Mouse (Mus musculus) kidney, embryonic 16.5 days (tissue): ENCODE results near the gene Slc9a3r2. TPM values are rescaled to one million over a fixed set of nuclear protein-coding genes. Genes with fewer than 3 reads are reported as not detected.

ENCODE experiments used
- ATAC-seq: fragments of 200-750 bp; cut with Nextera tagmentation; 2 replicates; pipeline ENCODE4 v1.8.0; 2017; ENCODE audit warnings: moderate TSS enrichment; ENCODE audit not compliant: low FRiP score, low TSS enrichment
- H3K27ac ChIP-seq: fragments of 300-500 bp; sonication (generic); 2 replicates; pipeline ENCODE4 v1.5.1; 2014; ENCODE audit warnings: low read length
- H3K27me3 ChIP-seq: fragments of 300-500 bp; sonication (generic); 2 replicates; pipeline ENCODE4 v1.6.1; 2014; ENCODE audit warnings: low read length, control low read depth, mixed read lengths; ENCODE audit not compliant: insufficient read depth
- H3K36me3 ChIP-seq: fragments of 300-500 bp; sonication (generic); 2 replicates; pipeline ENCODE4 v1.6.1; 2014; ENCODE audit warnings: low read length, control low read depth, mixed read lengths; ENCODE audit not compliant: insufficient read depth
- H3K4me1 ChIP-seq: fragments of 300-500 bp; sonication (generic); 2 replicates; pipeline ENCODE4 v1.6.1; 2014; ENCODE audit warnings: low read length, control low read depth, mixed read lengths; ENCODE audit not compliant: insufficient read depth
- H3K4me2 ChIP-seq: fragments of 300-500 bp; sonication (generic); replicated peaks from 2 replicates; pipeline ENCODE4 v1.6.1; 2014; ENCODE audit warnings: low read depth, low read length
- H3K4me3 ChIP-seq: fragments of 300-500 bp; sonication (generic); 2 replicates; pipeline ENCODE4 v1.5.1; 2014; ENCODE audit warnings: mild to moderate bottlenecking, low read length
- H3K9ac ChIP-seq: fragments of 300-500 bp; sonication (generic); replicated peaks from 2 replicates; pipeline ENCODE4 v1.6.1; 2014; ENCODE audit warnings: low read length
- H3K9me3 ChIP-seq: fragments of 300-500 bp; sonication (generic); 2 replicates; pipeline ENCODE4 v1.6.1; 2016; ENCODE audit warnings: low read length, control low read depth
- WGBS: fragments of 180-500 bp; shearing (Covaris S2); extraction: QIAGEN DNeasy Blood & Tissue Kit; methylation state at CpG from one replicate; pipeline ENCODE4 v1.1.7; 2014; 5-methylcytosine and 5-hydroxymethylcytosine counted together
- polyA plus RNA-seq: library from polyadenylated mRNA; unstranded; fragments of >200 nt; fragmentation: Nextera tagmentation; extraction: Ambion mirVana; gene quantifications from 2 replicates; pipeline ENCODE4 v1.2.1, GENCODE M21; 2015

Gene Slc9a3r2
- polyA plus RNA-seq, 1 experiment from 2014 or later, result 120 TPM

DNA sequence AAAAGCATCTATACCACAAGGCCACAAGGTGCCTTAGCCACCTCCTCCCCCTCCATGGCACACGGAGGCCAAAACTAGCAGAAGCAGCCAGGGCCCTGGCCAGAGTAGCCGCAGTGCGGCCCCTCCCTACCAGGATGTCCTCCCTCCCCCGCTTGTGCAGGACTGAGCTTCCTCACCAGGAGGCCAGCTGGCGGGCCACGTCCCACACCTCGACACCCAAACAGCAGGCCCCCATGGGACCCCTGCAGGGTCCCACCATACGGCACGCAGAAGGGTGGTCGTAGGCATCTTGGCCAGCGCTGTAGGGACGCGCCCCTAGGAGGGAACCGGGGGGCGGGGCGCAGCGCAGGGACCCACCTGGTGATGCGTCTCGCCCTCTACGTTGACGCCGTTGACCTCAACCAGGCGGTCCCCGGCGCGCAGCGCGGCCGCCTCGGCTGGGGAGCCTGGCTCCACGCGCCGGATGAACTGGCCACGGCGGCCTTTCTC is 502 bp downstream of the Slc9a3r2 start:
- Histone ChIP-seq H3K4me1 (peaks cover 33% of the 10 kb centered on the region), H3K4me2 (peak overlapping the region; percentile 97), H3K36me3 (no peaks in the 10 kb centered on the region; the same call in 1 of the 2 replicates), H3K9ac (peak overlapping the region; percentile 83), H3K9me3 (no peaks in the 10 kb centered on the region), H3K27me3 (no peaks in the 10 kb centered on the region), H3K27ac (peak overlapping the region; percentile 83), H3K4me3 (peak overlapping the region; percentile 73)
- ATAC-seq, result peak; percentile 52
- WGBS, result 0% methylated on average over 35 of the region's 35 CpGs

DNA sequence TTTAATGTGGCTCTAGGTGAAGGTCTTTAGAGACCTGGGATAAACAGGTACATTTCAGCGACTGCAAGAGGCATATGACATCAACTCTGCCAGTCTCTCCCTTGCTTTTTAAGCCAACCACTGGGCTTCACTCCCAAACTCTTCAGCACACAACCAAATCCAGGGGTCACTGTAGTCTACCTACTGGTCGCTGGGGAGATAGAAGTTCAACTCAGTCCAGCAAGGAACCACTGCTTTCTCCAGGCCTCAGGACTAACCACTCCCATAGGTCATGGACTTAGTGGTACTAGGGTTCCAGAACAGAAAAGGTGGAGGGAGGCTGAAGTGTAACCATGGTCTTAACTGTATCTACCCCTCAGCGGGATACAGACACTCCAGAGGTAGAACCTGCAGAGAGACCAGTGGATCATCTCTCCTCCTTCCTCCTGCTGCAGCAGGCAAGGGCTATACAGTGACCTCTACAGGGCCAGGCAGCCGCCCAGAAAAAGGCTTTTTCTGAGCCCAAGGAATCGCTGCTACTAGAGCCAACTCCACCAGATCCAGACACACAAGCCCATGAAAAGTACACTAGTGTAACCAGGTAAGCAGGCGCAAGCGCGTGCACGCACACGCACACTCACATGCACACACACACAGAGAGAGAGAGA is 1.3 kb downstream of the Slc9a3r2 start:
- peaks cover 41% of the 10 kb centered on the region for H3K4me1 ChIP-seq
- peak overlapping the region; percentile 73 for H3K4me3 ChIP-seq
- peak overlapping the region; percentile 97 for H3K4me2 ChIP-seq
- ATAC-seq, result no peak
- H3K36me3 ChIP-seq, result no peaks in the 10 kb centered on the region; the same call in 1 of the 2 replicates
- peak overlapping the region; percentile 83 for H3K9ac ChIP-seq
- no peaks in the 10 kb centered on the region for H3K27me3 ChIP-seq
- H3K27ac ChIP-seq, result no peak overlapping the region; the same call in 1 of the 2 replicates
- H3K9me3 ChIP-seq, result no peaks in the 10 kb centered on the region
- WGBS, result 67% methylated on average over 10 of the region's 10 CpGs

DNA sequence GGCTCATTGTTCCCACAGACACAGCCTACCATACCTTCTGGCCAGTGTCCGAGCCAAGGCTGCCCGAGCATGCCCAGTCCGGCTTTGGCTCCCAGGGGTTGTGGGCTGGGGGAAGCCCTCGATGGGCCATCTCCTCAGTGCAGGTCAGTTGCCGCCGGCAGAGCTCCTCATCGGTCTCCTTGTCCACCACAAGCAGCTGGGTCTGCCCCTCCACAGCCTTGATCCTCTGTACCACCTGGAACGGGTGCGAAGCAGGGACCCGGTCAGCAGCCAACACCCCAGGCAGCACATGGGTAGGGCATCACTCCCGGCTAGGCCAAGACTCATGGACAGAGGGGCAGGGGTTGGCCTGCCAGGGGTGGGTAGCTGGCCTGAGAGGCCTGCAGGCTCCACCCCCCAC is 2.6 kb downstream of the Slc9a3r2 start:
- no peaks in the 10 kb centered on the region for H3K9me3 ChIP-seq
- peak overlapping the region; percentile 28 for H3K9ac ChIP-seq
- ATAC-seq, result no peak
- peak overlapping the region; percentile 23 for H3K4me3 ChIP-seq
- H3K27me3 ChIP-seq, result no peaks in the 10 kb centered on the region
- H3K4me1 ChIP-seq, result peaks cover 45% of the 10 kb centered on the region
- peak overlapping the region; percentile 54 for H3K27ac ChIP-seq
- H3K4me2 ChIP-seq, result peak overlapping the region; percentile 97
- H3K36me3 ChIP-seq, result peaks cover 3% of the 10 kb centered on the region
- 79% methylated on average over 11 of the region's 11 CpGs for WGBS

DNA sequence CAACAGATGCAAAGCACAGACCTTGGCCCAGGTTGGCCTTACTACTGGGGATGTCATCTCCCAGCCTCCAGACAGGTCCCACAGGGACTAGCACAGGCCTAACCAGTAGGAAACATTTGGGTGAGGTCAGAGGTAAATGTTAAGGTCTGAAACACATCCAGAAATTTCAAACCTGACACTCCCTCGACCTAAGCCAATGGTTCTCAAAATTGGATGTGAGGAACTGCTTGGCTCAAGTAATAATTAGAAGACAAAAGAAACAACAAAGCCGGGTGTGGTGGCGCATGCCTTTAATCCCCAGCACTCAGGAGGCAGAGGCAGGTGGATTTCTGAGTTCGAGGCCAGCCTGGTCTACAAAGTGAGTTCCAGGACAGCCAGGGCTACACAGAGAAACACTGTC is 3.7 kb downstream of the Slc9a3r2 start:
- Histone ChIP-seq H3K4me1 (peaks cover 45% of the 10 kb centered on the region), H3K4me2 (no peak overlapping the region; the same call in 1 of the 2 replicates), H3K27ac (peak overlapping the region; percentile 86), H3K9ac (no peak overlapping the region), H3K4me3 (no peak overlapping the region), H3K36me3 (peaks cover 3% of the 10 kb centered on the region), H3K9me3 (no peaks in the 10 kb centered on the region), H3K27me3 (no peaks in the 10 kb centered on the region)
- 86% methylated on average over 4 of the region's 4 CpGs for WGBS
- no peak for ATAC-seq

DNA sequence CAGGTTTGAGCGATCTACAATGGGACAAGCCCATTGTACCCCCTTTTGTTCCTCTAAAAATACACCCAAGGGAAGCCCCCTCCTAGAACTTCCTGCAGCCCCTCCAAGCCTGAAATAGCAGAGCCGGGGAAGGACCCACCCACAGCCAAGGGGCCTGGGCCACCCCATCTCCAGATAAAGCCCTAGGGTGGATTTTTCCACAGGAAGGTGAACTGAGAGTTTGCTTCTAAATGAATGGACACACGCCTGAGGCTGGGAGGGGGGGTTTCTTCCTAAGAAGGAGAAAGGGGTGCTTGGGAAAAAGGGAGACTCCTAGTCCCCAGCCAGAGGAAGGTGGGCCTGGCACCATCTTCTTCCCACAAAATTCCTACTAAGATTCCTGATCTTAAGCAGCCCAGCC is 4.2 kb downstream of the Slc9a3r2 start:
- H3K27ac ChIP-seq, result peak overlapping the region; percentile 86
- peak overlapping the region; percentile 61; the same call in 1 of the 2 replicates for H3K9ac ChIP-seq
- H3K4me2 ChIP-seq, result peak overlapping the region; percentile 44
- ATAC-seq, result no peak; the same call in 1 of the 2 replicates
- H3K4me1 ChIP-seq, result peaks cover 45% of the 10 kb centered on the region
- WGBS, result 79% methylated on average over 3 of the region's 3 CpGs
- peaks cover 3% of the 10 kb centered on the region for H3K36me3 ChIP-seq
- H3K9me3 ChIP-seq, result no peaks in the 10 kb centered on the region
- no peak overlapping the region for H3K4me3 ChIP-seq
- no peaks in the 10 kb centered on the region for H3K27me3 ChIP-seq

DNA sequence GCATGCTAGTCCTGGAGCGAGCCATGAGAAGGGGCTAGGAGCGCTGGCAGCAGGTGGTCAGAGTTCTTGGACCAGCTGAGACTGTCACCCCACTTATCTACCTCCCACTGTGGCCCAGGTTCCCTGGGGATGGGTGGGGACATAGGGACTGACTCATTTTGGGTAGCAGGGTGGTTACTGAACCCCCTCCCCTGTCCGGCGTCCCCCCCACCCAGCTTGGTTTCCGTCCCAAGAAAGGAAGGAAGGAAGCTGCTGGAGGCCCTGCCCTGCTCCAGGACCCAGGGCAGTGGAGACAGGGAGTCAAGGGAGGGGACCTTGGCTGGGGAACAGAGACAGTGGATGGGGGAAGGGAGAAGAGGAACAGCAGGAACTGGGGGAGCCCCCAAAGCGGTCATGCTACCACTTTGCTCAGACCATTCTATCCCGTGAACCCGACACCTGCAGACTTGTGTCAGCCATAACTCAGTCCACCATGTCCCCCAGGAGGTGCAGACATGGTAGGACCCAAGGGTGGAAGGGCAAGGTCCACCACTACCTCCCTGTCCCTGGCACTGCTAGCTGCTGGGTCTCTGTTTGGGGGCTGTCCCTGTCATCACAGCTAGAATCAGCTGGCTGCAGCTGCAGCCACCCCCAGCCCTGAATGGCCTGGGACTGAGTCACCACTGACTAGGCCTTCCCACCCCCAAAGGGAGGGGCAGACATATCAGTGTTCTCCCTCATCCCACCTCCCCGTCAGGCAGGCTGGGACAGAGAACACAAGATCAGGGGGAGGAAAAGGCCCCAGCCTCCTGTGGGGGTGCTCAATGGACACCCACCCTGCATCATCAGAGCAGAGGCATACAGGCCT is 5.0 kb downstream of the Slc9a3r2 start:
- H3K4me1 ChIP-seq, result peaks cover 39% of the 10 kb centered on the region
- H3K9ac ChIP-seq, result peak overlapping the region; percentile 61
- H3K9me3 ChIP-seq, result no peaks in the 10 kb centered on the region
- ATAC-seq, result peak; percentile 28; the same call in 1 of the 2 replicates
- 68% methylated on average over 9 of the region's 9 CpGs for WGBS
- H3K4me2 ChIP-seq, result peak overlapping the region; percentile 44
- peak overlapping the region; percentile 86 for H3K27ac ChIP-seq
- H3K4me3 ChIP-seq, result peak overlapping the region; percentile 23
- peaks cover 12% of the 10 kb centered on the region for H3K36me3 ChIP-seq
- H3K27me3 ChIP-seq, result no peaks in the 10 kb centered on the region

DNA sequence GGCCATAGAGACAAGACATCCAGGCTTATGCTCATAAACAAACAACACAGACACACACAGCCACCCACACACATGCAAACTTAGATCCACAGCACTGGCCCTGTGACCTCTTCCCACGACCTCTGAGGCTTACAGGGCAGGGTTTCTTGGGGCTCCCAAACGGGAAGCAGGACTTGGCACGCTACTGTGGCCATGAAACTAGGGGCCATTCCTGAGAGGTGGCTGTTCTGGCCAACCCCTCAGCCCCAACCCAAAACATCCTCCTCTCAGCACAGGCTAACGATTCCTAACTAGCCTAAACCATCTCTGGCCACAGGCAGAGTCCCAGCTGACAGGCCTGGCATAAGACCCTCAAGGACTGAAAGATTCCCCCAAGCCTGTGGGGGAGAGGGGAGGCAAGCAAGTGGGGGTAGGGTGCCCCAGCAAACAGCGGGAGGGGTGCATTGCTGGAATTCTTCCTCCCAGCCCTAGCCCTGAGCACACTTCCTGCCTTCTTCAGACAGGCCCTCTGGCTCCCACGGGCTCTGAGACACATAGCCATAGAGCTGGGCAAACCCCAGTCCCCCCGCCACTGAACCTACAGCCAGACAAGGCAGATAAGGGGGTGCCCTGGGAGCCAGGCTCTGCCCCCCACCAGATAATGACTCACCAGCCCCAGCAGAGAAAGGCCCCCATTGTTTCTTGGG is 6.0 kb downstream of the Slc9a3r2 start:
- Histone ChIP-seq H3K4me2 (peak overlapping the region; percentile 44), H3K27ac (peak overlapping the region; percentile 86), H3K4me3 (peak overlapping the region; percentile 23), H3K9ac (peak overlapping the region; percentile 61), H3K36me3 (peaks cover 13% of the 10 kb centered on the region), H3K27me3 (no peaks in the 10 kb centered on the region), H3K9me3 (no peaks in the 10 kb centered on the region), H3K4me1 (peaks cover 43% of the 10 kb centered on the region)
- WGBS, result 23% methylated on average over 7 of the region's 7 CpGs
- ATAC-seq, result peak; percentile 25; the same call in 1 of the 2 replicates

DNA sequence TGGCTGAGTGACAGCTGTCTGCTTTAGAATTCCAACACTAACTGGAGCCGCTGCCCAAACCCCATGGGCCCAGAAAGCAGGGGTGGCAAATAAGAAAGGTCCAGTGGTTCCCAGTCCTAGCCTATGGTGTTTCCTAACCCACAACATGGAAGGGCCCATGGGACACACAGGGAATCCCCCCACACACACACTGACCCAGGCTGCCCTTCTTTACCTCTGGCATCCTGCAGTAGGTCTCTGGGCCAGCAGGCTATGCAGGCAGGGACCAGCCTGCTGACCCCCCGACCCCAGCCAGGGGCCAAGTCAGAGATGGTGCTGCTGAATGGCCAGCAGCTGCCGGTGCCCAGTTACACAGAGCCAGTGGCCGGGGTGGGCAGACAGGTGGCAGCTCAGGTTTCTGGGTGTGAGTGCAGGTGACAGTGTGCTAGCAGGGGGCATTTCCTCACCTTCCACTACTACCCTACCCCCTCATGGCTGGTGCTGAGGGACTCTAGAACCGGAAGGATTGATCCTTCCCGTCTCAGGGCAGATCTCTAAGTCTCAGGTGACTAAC is 7.3 kb downstream of the Slc9a3r2 start:
- ATAC-seq, result no peak
- H3K9ac ChIP-seq, result no peak overlapping the region; the same call in 1 of the 2 replicates
- H3K4me3 ChIP-seq, result no peak overlapping the region
- H3K4me2 ChIP-seq, result no peak overlapping the region
- no peaks in the 10 kb centered on the region for H3K9me3 ChIP-seq
- peaks cover 13% of the 10 kb centered on the region for H3K36me3 ChIP-seq
- WGBS, result 62% methylated on average over 6 of the region's 6 CpGs
- H3K27ac ChIP-seq, result no peak overlapping the region
- H3K4me1 ChIP-seq, result peaks cover 42% of the 10 kb centered on the region
- no peaks in the 10 kb centered on the region for H3K27me3 ChIP-seq

DNA sequence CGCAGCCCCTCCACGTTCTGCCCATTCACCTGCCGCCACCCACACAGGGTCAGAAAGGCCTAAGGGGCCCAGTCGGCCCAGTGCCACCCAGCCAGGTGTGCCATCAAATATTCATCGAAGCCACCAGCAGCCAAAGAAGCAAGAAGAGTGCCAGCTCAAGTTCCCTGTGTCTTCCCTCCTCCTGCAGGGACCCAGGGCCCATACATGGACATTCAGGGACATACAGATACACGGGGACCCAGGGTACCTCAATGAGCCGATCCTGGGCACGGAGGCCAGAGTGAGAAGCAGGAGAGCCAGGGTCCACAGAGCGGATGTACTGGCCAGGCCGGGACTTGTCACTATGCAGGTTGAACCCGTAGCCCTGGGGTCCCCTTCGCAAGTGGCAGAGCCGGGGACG is 8.2 kb downstream of the Slc9a3r2 start:
- WGBS, result 92% methylated on average over 14 of the region's 14 CpGs
- Histone ChIP-seq H3K36me3 (peaks cover 13% of the 10 kb centered on the region), H3K4me3 (no peak overlapping the region), H3K9ac (no peak overlapping the region), H3K27me3 (no peaks in the 10 kb centered on the region), H3K9me3 (no peaks in the 10 kb centered on the region), H3K27ac (no peak overlapping the region), H3K4me1 (peaks cover 39% of the 10 kb centered on the region), H3K4me2 (no peak overlapping the region)
- ATAC-seq, result no peak
